Comparison of ENCODE assay signal across 7 mouse cellular contexts in genomic region chr2:65979338-65980053, GRCm38 (mm10).
DNase-seq lines count a peak whose midpoint lies in the region; ATAC-seq and TF ChIP-seq lines count a peak whose summit lies in the region.

No protein-coding gene starts in this region.

- ATAC-seq in lung, embryonic 14.5 days (ENCODE audit: insufficient read depth), result peak; percentile 73; the same call in 1 of the 2 replicates
- ATAC-seq in embryonic facial prominence, embryonic 13.5 days (ENCODE audit: insufficient number of reproducible peaks, insufficient read depth, low FRiP score, low TSS enrichment, low read depth), result no peak
- peak; percentile 69; the same call in 1 of the 2 replicates for ATAC-seq in midbrain, embryonic 12.5 days (ENCODE audit: low FRiP score, low read depth)

- no peaks in the 10 kb centered on the region for H3K36me3 ChIP-seq in lung, embryonic 14.5 days (ENCODE audit: insufficient read depth)
- no peaks in the 10 kb centered on the region for H3K36me3 ChIP-seq in embryonic facial prominence, embryonic 13.5 days
- H3K36me3 ChIP-seq in hindbrain, embryonic 10.5 days, result 0 out of 2 replicates have a peak, but pooled peaks cover 5% of the 10 kb centered on the region
- no peaks in the 10 kb centered on the region for H3K36me3 ChIP-seq in midbrain, embryonic 12.5 days

- WGBS in lung, embryonic 14.5 days, result 52% methylated on average over 17 of the region's 17 CpGs
- WGBS in embryonic facial prominence, embryonic 13.5 days, result 54% methylated on average over 17 of the region's 17 CpGs
- 58% methylated on average over 17 of the region's 17 CpGs for WGBS in hindbrain, embryonic 10.5 days
- 56% methylated on average over 17 of the region's 17 CpGs for WGBS in midbrain, embryonic 12.5 days

- no peak overlapping the region for H3K4me2 ChIP-seq in lung, embryonic 14.5 days
- H3K4me2 ChIP-seq in embryonic facial prominence, embryonic 13.5 days, result peak overlapping the region; percentile 20; the same call in 1 of the 2 replicates
- 0 out of 2 replicates have a peak overlapping the region, but pooled peaks have one; percentile 22 for H3K4me2 ChIP-seq in midbrain, embryonic 12.5 days (replicated peaks)

- H3K4me3 ChIP-seq in lung, embryonic 14.5 days (ENCODE audit: low read depth, low read length), result no peak overlapping the region
- no peak overlapping the region for H3K4me3 ChIP-seq in embryonic facial prominence, embryonic 13.5 days
- no peak overlapping the region for H3K4me3 ChIP-seq in hindbrain, embryonic 10.5 days
- no peak overlapping the region for H3K4me3 ChIP-seq in midbrain, embryonic 12.5 days

- intact Hi-C loops in gastrocnemius, postnatal 36 days (cut with DNase I), result loop anchor here (5.0 kb wide), 1 partner anchor 783 kb away; no protein-coding TSS in a partner anchor

- no peaks in the 10 kb centered on the region for H3K4me1 ChIP-seq in lung, embryonic 14.5 days (ENCODE audit: insufficient read depth)
- H3K4me1 ChIP-seq in embryonic facial prominence, embryonic 13.5 days, result peaks cover 9% of the 10 kb centered on the region
- peaks cover 35% of the 10 kb centered on the region for H3K4me1 ChIP-seq in hindbrain, embryonic 10.5 days (replicated peaks)
- peaks cover 15% of the 10 kb centered on the region for H3K4me1 ChIP-seq in midbrain, embryonic 12.5 days

- H3K27ac ChIP-seq in lung, embryonic 14.5 days (ENCODE audit: low read depth), result no peak overlapping the region
- H3K27ac ChIP-seq in embryonic facial prominence, embryonic 13.5 days, result no peak overlapping the region
- H3K27ac ChIP-seq in hindbrain, embryonic 10.5 days, result peak overlapping the region; percentile 76
- H3K27ac ChIP-seq in midbrain, embryonic 12.5 days (replicated peaks), result peak overlapping the region; percentile 66

- no peak for TF ChIP-seq CTCF in lung, embryonic 14.5 days (IDR thresholded peaks at IDR 0.05; ENCODE audit: low read depth)

- H3K9me3 ChIP-seq in lung, embryonic 14.5 days (ENCODE audit: low read depth, low read length), result no peaks in the 10 kb centered on the region
- H3K9me3 ChIP-seq in embryonic facial prominence, embryonic 13.5 days, result no peaks in the 10 kb centered on the region
- H3K9me3 ChIP-seq in hindbrain, embryonic 10.5 days, result no peaks in the 10 kb centered on the region
- H3K9me3 ChIP-seq in midbrain, embryonic 12.5 days, result no peaks in the 10 kb centered on the region

- peak; percentile 69 for DNase-seq in lung, embryonic 14.5 days
- DNase-seq in lung, postnatal 25 days (ENCODE audit: low spot score), result no peak
- DNase-seq in hindbrain, embryonic 10.5 days (ENCODE audit: low spot score), result peak; percentile 33
- DNase-seq in urinary bladder, postnatal 25 days (ENCODE audit: low spot score), result no peak
- DNase-seq in gastrocnemius, postnatal 36 days, result no peak

- H3K27me3 ChIP-seq in lung, embryonic 14.5 days (ENCODE audit: insufficient read depth, low read length), result no peaks in the 10 kb centered on the region
- no peaks in the 10 kb centered on the region for H3K27me3 ChIP-seq in embryonic facial prominence, embryonic 13.5 days
- H3K27me3 ChIP-seq in hindbrain, embryonic 10.5 days (ENCODE audit: insufficient read depth, poor library complexity, severe bottlenecking), result no peaks in the 10 kb centered on the region
- H3K27me3 ChIP-seq in midbrain, embryonic 12.5 days, result no peaks in the 10 kb centered on the region

- H3K9ac ChIP-seq in lung, embryonic 14.5 days, result no peak overlapping the region
- H3K9ac ChIP-seq in embryonic facial prominence, embryonic 13.5 days, result no peak overlapping the region; the same call in 1 of the 2 replicates
- no peak overlapping the region for H3K9ac ChIP-seq in midbrain, embryonic 12.5 days (replicated peaks)

Comparison
In these comparisons a context has a peak if more than half of its experiments do, and no peak if none do; other contexts are left out.
1. DNase-seq: peak in lung, embryonic 14.5 days (single experiment) and hindbrain, embryonic 10.5 days (single experiment); none in lung, postnatal 25 days (single experiment), urinary bladder, postnatal 25 days (single experiment) and gastrocnemius, postnatal 36 days (0 of 2).
2. H3K27ac ChIP-seq: peak in hindbrain, embryonic 10.5 days (single experiment) and midbrain, embryonic 12.5 days (single experiment); none in lung, embryonic 14.5 days (single experiment) and embryonic facial prominence, embryonic 13.5 days (single experiment).